Mouse (Mus musculus): ENCODE results near the gene Izumo4.

GRCm38 (mm10) chr10:80669737-80670485 lies 32.1 kb upstream of the Izumo4 start:
- TF ChIP-seq CTCF (IDR thresholded peaks at IDR 0.05) (no peak), EP300 (IDR thresholded peaks at IDR 0.05) (no peak)

Measured in lung, postnatal 0 days (tissue).